8 mouse cellular contexts compared by ENCODE assay signal in genomic region chr7:24133996-24134828, GRCm38 (mm10). TPM values are rescaled to one million over a fixed set of nuclear protein-coding genes. Genes with fewer than 3 reads are reported as not detected.
DNase-seq lines count a peak whose midpoint lies in the region; ATAC-seq and TF ChIP-seq lines count a peak whose summit lies in the region.

Gene Zfp235 (plus strand): TSS chr7:24134169.

- H3K36me3 ChIP-seq in hindbrain, postnatal 0 days (ENCODE audit: insufficient read depth, low read length) = peaks cover 15% of the 10 kb centered on the region; the same call in 1 of the 2 replicates
- H3K36me3 ChIP-seq in megakaryocyte, embryonic 14.5 days (replicated peaks; ENCODE audit: low read length) = peaks cover 38% of the 10 kb centered on the region

- no peaks in the 10 kb centered on the region for H3K9me3 ChIP-seq in hindbrain, postnatal 0 days (ENCODE audit: low read length)
- H3K9me3 ChIP-seq in megakaryocyte, embryonic 14.5 days = peaks cover 5% of the 10 kb centered on the region; the same call in 1 of the 2 replicates

- peak within 1 kb of the TSS; percentile 89 for H3K4me3 ChIP-seq in gastrocnemius, adult 2 months
- peak within 1 kb of the TSS; percentile 58 for H3K4me3 ChIP-seq in hindbrain, postnatal 0 days (ENCODE audit: low read length)
- H3K4me3 ChIP-seq in megakaryocyte, embryonic 14.5 days (replicated peaks) = peak within 1 kb of the TSS; percentile 93

- TF ChIP-seq CTCF in gastrocnemius, adult 2 months (IDR thresholded peaks at IDR 0.05) = no peak
- no peak for TF ChIP-seq CTCF in hindbrain, postnatal 0 days (IDR thresholded peaks at IDR 0.05; ENCODE audit: low read depth)

- intact Hi-C loops in gastrocnemius, adult 2 months (cut with DNase I) = loop anchor here (2.0 to 5.0 kb wide), 3 partner anchors 21 to 133 kb away; partner anchors contain the start of gene Zfp112

- WGBS in hindbrain, postnatal 0 days = 4% methylated on average over 32 of the region's 32 CpGs

- peak; percentile 100 for ATAC-seq in common myeloid progenitor, adult 5-6 weeks (replicated peaks; ENCODE audit: low read depth, poor library complexity, severe bottlenecking)
- peak; percentile 95 for ATAC-seq in hindbrain, postnatal 0 days

- peak; percentile 90 for DNase-seq in ZHBTc4 (ENCODE audit: low read depth, low spot score)
- DNase-seq in gastrocnemius, adult 2 months = peak; percentile 89
- DNase-seq in hindbrain, postnatal 0 days (ENCODE audit: low spot score) = peak; percentile 94
- DNase-seq in left cerebral cortex, adult 8-10 months (ENCODE audit: low spot score in 2 of 2) = peak; percentile 80 to 85
- peak; percentile 93 to 95 for DNase-seq in right cerebral cortex, postnatal 10 days (ENCODE audit: low spot score in 2 of 2)
- DNase-seq in urinary bladder, postnatal 25 days (ENCODE audit: low spot score) = peak; percentile 69

- peak within 1 kb of the TSS; percentile 88 for H3K27ac ChIP-seq in gastrocnemius, adult 2 months
- peak within 1 kb of the TSS; percentile 72 for H3K27ac ChIP-seq in hindbrain, postnatal 0 days

- peak within 1 kb of the TSS; percentile 70 for H3K9ac ChIP-seq in hindbrain, postnatal 0 days (replicated peaks; ENCODE audit: low read length)

- peak within 1 kb of the TSS; percentile 87 for H3K4me2 ChIP-seq in hindbrain, postnatal 0 days (ENCODE audit: low read depth, low read length)

- no peaks in the 10 kb centered on the region for H3K27me3 ChIP-seq in hindbrain, postnatal 0 days (ENCODE audit: insufficient read depth, low read length)
- peaks cover 3% of the 10 kb centered on the region for H3K27me3 ChIP-seq in megakaryocyte, embryonic 14.5 days (replicated peaks)

- peaks cover 8% of the 10 kb centered on the region for H3K4me1 ChIP-seq in hindbrain, postnatal 0 days (ENCODE audit: insufficient read depth, low read length)
- peaks cover 27% of the 10 kb centered on the region for H3K4me1 ChIP-seq in megakaryocyte, embryonic 14.5 days

RNA-seq across cellular contexts. Expression of gene Zfp235, which starts in this region (rescaled TPM):
- total RNA-seq in common myeloid progenitor, adult 5-6 weeks (2017) = 6.3 and 7.4 TPM in 2 replicates
- 1 to 10 TPM; 3.7 to 5.1 TPM for total RNA-seq in gastrocnemius, adult 2 months (2021)
- 17.0 and 19.6 TPM in 2 replicates for total RNA-seq in hindbrain, postnatal 0 days (2014; rRNA removed)
- 20.0 and 20.4 TPM in 2 replicates for polyA plus RNA-seq in hindbrain, postnatal 0 days (2015; fragmentation: Nextera tagmentation; extraction: Ambion mirVana)
- total RNA-seq in left cerebral cortex, adult 8-10 months (2022) = 10 to 100 TPM; 19.7 to 23.1 (median 21.6) TPM
- 1.00 and 2.8 TPM in 2 replicates for polyA plus RNA-seq in megakaryocyte, embryonic 14.5 days (2012; ENCODE audit: insufficient read depth, low replicate concordance)

Comparison
In these comparisons a context has a peak if more than half of its experiments do, and no peak if none do; other contexts are left out.
1. Peak in every context shown above with its lines: DNase-seq, ATAC-seq, H3K4me3 ChIP-seq and H3K27ac ChIP-seq.